9 mouse cellular contexts compared by ENCODE assay signal in genomic region chr8:126757951-126758757, GRCm38 (mm10).
DNase-seq lines count a peak whose midpoint lies in the region; ATAC-seq and TF ChIP-seq lines count a peak whose summit lies in the region.
"Had no signal": no experiment of that assay in that cellular context is flagged by ENCODE, and none has a peak within 500 bp of the region (broad histone marks: within the 10 kb centered on the region; RNA-seq: fewer than 3 reads in every experiment).

No protein-coding gene starts in this region.

- H3K9me3 ChIP-seq in forebrain, embryonic 12.5 days: no peaks in the 10 kb centered on the region
- H3K9me3 ChIP-seq in forebrain, embryonic 10.5 days: no peaks in the 10 kb centered on the region
- no peaks in the 10 kb centered on the region for H3K9me3 ChIP-seq in limb, embryonic 14.5 days (ENCODE audit: control insufficient read depth, low read length)
- H3K9me3 ChIP-seq: hindbrain, embryonic 15.5 days had no signal

- H3K36me3 ChIP-seq in forebrain, embryonic 12.5 days (replicated peaks): no peaks in the 10 kb centered on the region
- H3K36me3 ChIP-seq in forebrain, embryonic 10.5 days (replicated peaks): no peaks in the 10 kb centered on the region
- no peaks in the 10 kb centered on the region for H3K36me3 ChIP-seq in limb, embryonic 14.5 days (ENCODE audit: control insufficient read depth, insufficient read depth, low read length)
- no peaks in the 10 kb centered on the region for H3K36me3 ChIP-seq in myocyte (ENCODE audit: control insufficient read depth, insufficient read depth)
- H3K36me3 ChIP-seq: hindbrain, embryonic 15.5 days had no signal

- H3K4me1 ChIP-seq in forebrain, embryonic 12.5 days: peaks cover 12% of the 10 kb centered on the region
- 0 out of 2 replicates have a peak, but pooled peaks cover 4% of the 10 kb centered on the region for H3K4me1 ChIP-seq in forebrain, embryonic 10.5 days
- H3K4me1 ChIP-seq in limb, embryonic 14.5 days (ENCODE audit: control insufficient read depth, insufficient read depth, low read length): peaks cover 7% of the 10 kb centered on the region; the same call in 1 of the 2 replicates

- no peak overlapping the region for H3K4me2 ChIP-seq in forebrain, embryonic 12.5 days
- no peak overlapping the region for H3K4me2 ChIP-seq in limb, embryonic 14.5 days (replicated peaks; ENCODE audit: low read depth, low read length, severe bottlenecking)
- peak overlapping the region; percentile 0 for H3K4me2 ChIP-seq in myocyte (ENCODE audit: low read depth)
- H3K4me2 ChIP-seq: hindbrain, embryonic 15.5 days had no signal

- WGBS in forebrain, embryonic 12.5 days: 87% methylated on average over 12 of the region's 12 CpGs
- WGBS in forebrain, embryonic 10.5 days: 81% methylated on average over 12 of the region's 12 CpGs
- 62% methylated on average over 12 of the region's 12 CpGs for WGBS in limb, embryonic 14.5 days

- no peak overlapping the region for H3ac ChIP-seq in myocyte (ENCODE audit: control insufficient read depth, insufficient read length)

- H3K27me3 ChIP-seq in forebrain, embryonic 12.5 days: no peaks in the 10 kb centered on the region
- no peaks in the 10 kb centered on the region for H3K27me3 ChIP-seq in forebrain, embryonic 10.5 days (ENCODE audit: poor library complexity, severe bottlenecking)
- no peaks in the 10 kb centered on the region for H3K27me3 ChIP-seq in limb, embryonic 14.5 days (ENCODE audit: control insufficient read depth, insufficient read depth, low read length)
- H3K27me3 ChIP-seq in myocyte (ENCODE audit: control insufficient read depth, insufficient read depth, insufficient read length): no peaks in the 10 kb centered on the region
- H3K27me3 ChIP-seq: hindbrain, embryonic 15.5 days had no signal

- DNase-seq in forebrain, embryonic 10.5 days (ENCODE audit: extremely low spot score, low spot score): no peak
- DNase-seq in heart, postnatal 10 days: peak; percentile 64 to 70
- DNase-seq in limb, embryonic 14.5 days (ENCODE audit: low spot score): no peak
- DNase-seq in thymus, postnatal 36 days: peak; percentile 64 to 75
- DNase-seq in urinary bladder, postnatal 14 days (ENCODE audit: low spot score): no peak

- H3K27ac ChIP-seq in forebrain, embryonic 12.5 days: 0 out of 2 replicates have a peak overlapping the region, but pooled peaks have one; percentile 5
- no peak overlapping the region for H3K27ac ChIP-seq in forebrain, embryonic 10.5 days
- 0 out of 2 replicates have a peak overlapping the region, but pooled peaks have one; percentile 28 for H3K27ac ChIP-seq in limb, embryonic 14.5 days (replicated peaks; ENCODE audit: low read depth, low read length)
- H3K27ac ChIP-seq: hindbrain, embryonic 15.5 days had no signal

- no peak overlapping the region for H3K9ac ChIP-seq in forebrain, embryonic 12.5 days
- peak overlapping the region; percentile 2; the same call in 1 of the 2 replicates for H3K9ac ChIP-seq in limb, embryonic 14.5 days (ENCODE audit: low read depth, low read length, severe bottlenecking)
- H3K9ac ChIP-seq: hindbrain, embryonic 15.5 days had no signal

- H3K4me3 ChIP-seq in forebrain, embryonic 12.5 days (replicated peaks): no peak overlapping the region
- no peak overlapping the region for H3K4me3 ChIP-seq in forebrain, embryonic 10.5 days
- H3K4me3 ChIP-seq in limb, embryonic 14.5 days (replicated peaks; ENCODE audit: low read length): no peak overlapping the region
- H3K4me3 ChIP-seq in myocyte: no peak overlapping the region
- H3K4me3 ChIP-seq: hindbrain, embryonic 15.5 days had no signal

- intact Hi-C loops in heart, postnatal 10 days (cut with DNase I): no loop called here

- TF ChIP-seq POLR2A in limb, embryonic 14.5 days (IDR thresholded peaks at IDR 0.05; ENCODE audit: borderline replicate concordance, extremely low read depth, insufficient read depth, insufficient read length): no peak
- no peak for TF ChIP-seq POLR2A in myocyte (IDR thresholded peaks at IDR 0.05; ENCODE audit: insufficient read length, low read depth)

- H3K79me2 ChIP-seq in myocyte (ENCODE audit: control insufficient read depth, insufficient read depth): no peaks in the 10 kb centered on the region

- ATAC-seq in forebrain, embryonic 12.5 days (ENCODE audit: low FRiP score): no peak
- peak; percentile 89 for ATAC-seq in activated CD4-positive, CD25-positive, alpha-beta regulatory T cell, adult 4 months
- ATAC-seq in limb, embryonic 14.5 days (ENCODE audit: low FRiP score, low read depth): no peak

TF ChIP-seq in myocyte, 11 proteins besides CTCF, POLR2A, EP300 and RAD21:
- peak in 1 of 3 experiments; percentile 75 for TF ChIP-seq MYOD1 (IDR thresholded peaks at IDR 0.05; ENCODE audit: control insufficient read depth in 1 of 3, insufficient read length in 2 of 3, low read depth in 2 of 3)
- TF ChIP-seq TCF3 (IDR thresholded peaks at IDR 0.05; ENCODE audit: insufficient read length, low read depth): peak; percentile 19
- no peak for TF ChIP-seq SRF (IDR thresholded peaks at IDR 0.05; ENCODE audit: control insufficient read depth, insufficient read length, low read depth)
- TF ChIP-seq USF1 (IDR thresholded peaks at IDR 0.05; ENCODE audit: low read depth): no peak
- TF ChIP-seq REST (IDR thresholded peaks at IDR 0.05; ENCODE audit: insufficient read depth, insufficient read length): no peak
- TF ChIP-seq TCF12 (IDR thresholded peaks at IDR 0.05; ENCODE audit: insufficient read depth, poor library complexity, severe bottlenecking): no peak
- TF ChIP-seq E2F4 (IDR thresholded peaks at IDR 0.05; ENCODE audit: insufficient read depth): no peak
- TF ChIP-seq MAX (IDR thresholded peaks at IDR 0.05; ENCODE audit: low read depth): no peak
- TF ChIP-seq CEBPB (IDR thresholded peaks at IDR 0.05; ENCODE audit: insufficient read depth, poor library complexity, severe bottlenecking): no peak
- peak in 1 of 3 experiments; percentile 24 for TF ChIP-seq MYOG (IDR thresholded peaks at IDR 0.05; ENCODE audit: control insufficient read depth in 1 of 3, insufficient read depth in 1 of 3, insufficient read length in 2 of 3, low read depth in 2 of 3)
- TF ChIP-seq POLR2AphosphoS2 (IDR thresholded peaks at IDR 0.05; ENCODE audit: insufficient read length, low read depth): no peak

Comparison
In these comparisons a context has a peak if more than half of its experiments do, and no peak if none do; other contexts are left out.
1. DNase-seq: peak in heart, postnatal 10 days (2 of 2) and thymus, postnatal 36 days (2 of 2); none in forebrain, embryonic 10.5 days (single experiment), limb, embryonic 14.5 days (single experiment) and urinary bladder, postnatal 14 days (single experiment).